Mouse (Mus musculus): ENCODE data around the gene Nek7.

- no peak for TF ChIP-seq POLR2A (IDR thresholded peaks at IDR 0.05; ENCODE audit: control insufficient read depth, extremely low read depth, insufficient read depth, low read length, poor library complexity)
- no peak for TF ChIP-seq CTCF (IDR thresholded peaks at IDR 0.05; ENCODE audit: borderline replicate concordance, control insufficient read depth, extremely low read depth, insufficient read depth, low read length, poor library complexity)
These were observed 106.0 kb downstream of the Nek7 start for GRCm38 (mm10) chr1:138513982-138514381.

All from thymus, adult 2 months (tissue).